Mouse (Mus musculus): ENCODE data around the gene Tbkbp1. TPM values are rescaled to one million over a fixed set of nuclear protein-coding genes. Genes with fewer than 3 reads are reported as not detected.

Gene Tbkbp1
- 1.4 and 2.1 TPM in 2 replicates for polyA plus RNA-seq (2021; fragmentation: Nextera tagmentation)
- long read RNA-seq, experiment 1, partial matches to known transcripts = 1 of 1 reads
- long read RNA-seq, experiment 1, other reads (novel, unspliced or antisense) = 0 of 1 reads
- long read RNA-seq, experiment 2, partial matches to known transcripts = 4 of 9 reads
- long read RNA-seq, experiment 2, other reads (novel, unspliced or antisense) = 4 of 9 reads

GRCm38 (mm10) chr11:97151343-97151801 lies at the start of gene Tbkbp1:
TSS of gene Tbkbp1 (minus strand) at chr11:97151495.

GRCm38 (mm10) chr11:97187764-97188642 lies 36.7 kb upstream of the Tbkbp1 start, which contains the start of gene Kpnb1:
TSS of gene Kpnb1 (minus strand) at chr11:97187881.

GRCm38 (mm10) chr11:97114671-97115601 lies 36.4 kb downstream of the Tbkbp1 start, which contains the start of gene Tbx21:
TSS of gene Tbx21 (minus strand) at chr11:97115331.

Small RNA genes lying within 50 kb of the gene (microRNA-seq; reads per million reads assigned to microRNA genes)
- gene Mir7235 = 2.1 reads per million, percentile 3 among the genes with 10 or more reads in this experiment

Other genes with a start within 250 kb of the Tbkbp1 start
- gene Cdk5rap3, start 235.0 kb downstream of the Tbkbp1 start, polyA plus RNA-seq (2021; fragmentation: Nextera tagmentation) = 43.7 and 49.2 TPM in 2 replicates
- not detected in 2 replicates for gene Prr15l, start 223.4 kb downstream of the Tbkbp1 start, polyA plus RNA-seq (2021; fragmentation: Nextera tagmentation)
- 27.1 and 30.9 TPM in 2 replicates for gene Pnpo, start 207.5 kb downstream of the Tbkbp1 start, polyA plus RNA-seq (2021; fragmentation: Nextera tagmentation)
- gene Sp2, start 168.5 kb downstream of the Tbkbp1 start, polyA plus RNA-seq (2021; fragmentation: Nextera tagmentation) = 4.6 and 4.7 TPM in 2 replicates
- gene Sp6, start 138.1 kb downstream of the Tbkbp1 start, polyA plus RNA-seq (2021; fragmentation: Nextera tagmentation) = 0.05 TPM in 2 replicates
- 9.1 and 9.2 TPM in 2 replicates for gene Scrn2, start 121.6 kb downstream of the Tbkbp1 start, polyA plus RNA-seq (2021; fragmentation: Nextera tagmentation)
- 1.2 and 1.3 TPM in 2 replicates for gene Lrrc46, start 110.1 kb downstream of the Tbkbp1 start, polyA plus RNA-seq (2021; fragmentation: Nextera tagmentation)
- 78.5 and 85.7 TPM in 2 replicates for gene Mrpl10, start 109.9 kb downstream of the Tbkbp1 start, polyA plus RNA-seq (2021; fragmentation: Nextera tagmentation)
- 6.1 and 6.3 TPM in 2 replicates for gene Osbpl7, start 100.9 kb downstream of the Tbkbp1 start, polyA plus RNA-seq (2021; fragmentation: Nextera tagmentation)
- 0.06 and 0.08 TPM in 2 replicates for gene Tbx21, start 36.2 kb downstream of the Tbkbp1 start, polyA plus RNA-seq (2021; fragmentation: Nextera tagmentation)
- 9.9 and 11.3 TPM in 2 replicates for gene Kpnb1, start 36.4 kb upstream of the Tbkbp1 start, polyA plus RNA-seq (2021; fragmentation: Nextera tagmentation)
- 56.7 and 72.4 TPM in 2 replicates for gene Npepps, start 129.1 kb upstream of the Tbkbp1 start, polyA plus RNA-seq (2021; fragmentation: Nextera tagmentation)
- 46.8 and 49.9 TPM in 2 replicates for gene Mrpl45, start 164.2 kb upstream of the Tbkbp1 start, polyA plus RNA-seq (2021; fragmentation: Nextera tagmentation)
- 0.09 and 0.19 TPM in 2 replicates for gene Gpr179, start 200.6 kb upstream of the Tbkbp1 start, polyA plus RNA-seq (2021; fragmentation: Nextera tagmentation)
- 4.9 and 5.1 TPM in 2 replicates for gene Socs7, start 211.1 kb upstream of the Tbkbp1 start, polyA plus RNA-seq (2021; fragmentation: Nextera tagmentation)